8 mouse cellular contexts compared by ENCODE assay signal in genomic region chr7:99332774-99333480, GRCm38 (mm10). TPM values are rescaled to one million over a fixed set of nuclear protein-coding genes. Genes with fewer than 3 reads are reported as not detected.
DNase-seq lines count a peak whose midpoint lies in the region; ATAC-seq and TF ChIP-seq lines count a peak whose summit lies in the region.

No protein-coding gene starts in this region.

- peak; percentile 88; the same call in 1 of the 2 replicates for ATAC-seq in common myeloid progenitor, adult 5-6 weeks (replicated peaks; ENCODE audit: low read depth, poor library complexity, severe bottlenecking)
- ATAC-seq in midbrain, embryonic 12.5 days (ENCODE audit: low FRiP score, low read depth) = peak; percentile 58; the same call in 1 of the 2 replicates
- ATAC-seq in erythroblast, adult 5-6 weeks (replicated peaks; ENCODE audit: low FRiP score, poor library complexity, severe bottlenecking) = no peak

- WGBS in midbrain, embryonic 12.5 days = 49% methylated on average over 12 of the region's 12 CpGs

- intact Hi-C loops in gastrocnemius, postnatal 14 days (cut with DNase I; ENCODE audit: low total_unique reads) = no loop called here
- intact Hi-C loops in left cerebral cortex, adult 2 months (cut with DNase I) = loop anchor here (1.0 to 5.0 kb wide), 2 partner anchors 32 to 119 kb away; no protein-coding TSS in a partner anchor

- H3K9ac ChIP-seq in midbrain, embryonic 12.5 days (replicated peaks) = peak overlapping the region; percentile 31; the same call in 1 of the 2 replicates

- no peaks in the 10 kb centered on the region for H3K9me3 ChIP-seq in midbrain, embryonic 12.5 days

- H3K4me1 ChIP-seq in midbrain, embryonic 12.5 days = peaks cover 13% of the 10 kb centered on the region

- no peak overlapping the region for H3K4me2 ChIP-seq in midbrain, embryonic 12.5 days (replicated peaks)

- no peaks in the 10 kb centered on the region for H3K27me3 ChIP-seq in midbrain, embryonic 12.5 days

- no peak overlapping the region for H3K27ac ChIP-seq in left cerebral cortex, adult 2 months
- H3K27ac ChIP-seq in midbrain, embryonic 12.5 days (replicated peaks) = no peak overlapping the region

- peak; percentile 85 to 96 for DNase-seq in adrenal gland, adult (ENCODE audit: inconsistent age in 2 of 2, low spot score in 1 of 2)
- peak; percentile 87 for DNase-seq in gastrocnemius, postnatal 14 days
- DNase-seq in induced T-regulatory cell, adult 2 months (ENCODE audit: low read depth) = peak; percentile 72
- peak; percentile 57 to 73 for DNase-seq in left cerebral cortex, adult 2 months (ENCODE audit: extremely low spot score in 1 of 2, low spot score in 2 of 2)
- peak; percentile 25 to 62 for DNase-seq in spleen, adult 18-20 months

- TF ChIP-seq CTCF in left cerebral cortex, adult 2 months (IDR thresholded peaks at IDR 0.05) = peak; percentile 83

- no peak overlapping the region for H3K4me3 ChIP-seq in left cerebral cortex, adult 2 months
- no peak overlapping the region for H3K4me3 ChIP-seq in midbrain, embryonic 12.5 days

- H3K36me3 ChIP-seq in midbrain, embryonic 12.5 days = peaks cover 28% of the 10 kb centered on the region

RNA-seq across cellular contexts. Expression of gene Serpinh1, which starts 20.1 kb away (rescaled TPM):
- 0.14 TPM in 1 of 2 replicates, not detected in the other for total RNA-seq in common myeloid progenitor, adult 5-6 weeks (2017)
- total RNA-seq in gastrocnemius, postnatal 14 days (2021) = 100 to 1,000 TPM; 190 to 248 TPM
- 10 to 100 TPM; 22.2 TPM for total RNA-seq in left cerebral cortex, adult 2 months (2021)
- 475 and 557 TPM in 2 replicates for polyA plus RNA-seq in midbrain, embryonic 12.5 days (2016; fragmentation: Nextera tagmentation; extraction: Ambion mirVana)
- total RNA-seq in erythroblast, adult 5-6 weeks (2015; ENCODE audit: low replicate concordance) = not detected in 2 replicates
- total RNA-seq in erythroblast, adult 5-6 weeks (2017; ENCODE audit: low replicate concordance) = 0.09 and 2.4 TPM in 2 replicates

RNA-seq across cellular contexts. Expression of gene Gdpd5, which starts 48.3 kb away (rescaled TPM):
- total RNA-seq in common myeloid progenitor, adult 5-6 weeks (2017) = not detected in 2 replicates
- 1 to 10 TPM; 7.4 to 8.5 TPM for total RNA-seq in gastrocnemius, postnatal 14 days (2021)
- total RNA-seq in left cerebral cortex, adult 2 months (2021) = 10 to 100 TPM; 40.8 to 42.4 TPM
- 32.7 and 32.9 TPM in 2 replicates for polyA plus RNA-seq in midbrain, embryonic 12.5 days (2016; fragmentation: Nextera tagmentation; extraction: Ambion mirVana)
- total RNA-seq in erythroblast, adult 5-6 weeks (2015; ENCODE audit: low replicate concordance) = not detected in 2 replicates
- total RNA-seq in erythroblast, adult 5-6 weeks (2017; ENCODE audit: low replicate concordance) = 0.28 TPM in 1 of 2 replicates, not detected in the other

Comparison
In these comparisons a context has a peak if more than half of its experiments do, and no peak if none do; other contexts are left out.
1. RNA of gene Serpinh1, which starts 20.1 kb away (total RNA-seq): 190 to 248 TPM in gastrocnemius, postnatal 14 days and 22.2 TPM in left cerebral cortex, adult 2 months; 0.14 TPM in common myeloid progenitor, adult 5-6 weeks and 0.09 to 2.4 TPM in erythroblast, adult 5-6 weeks; every median in the first group is over 4 times any median in the second.
2. RNA of gene Gdpd5, which starts 48.3 kb away (total RNA-seq): 40.8 to 42.4 TPM in left cerebral cortex, adult 2 months; 7.4 to 8.5 TPM in gastrocnemius, postnatal 14 days, not detected in common myeloid progenitor, adult 5-6 weeks and 0.28 TPM in erythroblast, adult 5-6 weeks; every median in the first group is over 4 times any median in the second.
3. Peak in every context shown above with its lines, with median percentiles within 50 percentile points of each other: DNase-seq.